Mouse (Mus musculus) MEL (cell line): ENCODE results near the gene Ubl4b. TPM values are rescaled to one million over a fixed set of nuclear protein-coding genes. Genes with fewer than 3 reads are reported as not detected.

Experiments used
- DNase-seq: peaks from one replicate; pipeline ENCODE4 v3.0.0; 2011; ENCODE audit warnings: low read depth, low spot score
- H3K27ac ChIP-seq: 2 replicates; pipeline ENCODE4 v1.5.1; 2012; ENCODE audit warnings: low read depth, mild to moderate bottlenecking, control low read depth, low read length, moderate library complexity; ENCODE audit not compliant: control insufficient read depth
- H3K27me3 ChIP-seq, 2 experiments: fragments of 150-350 bp in 1 of 2; sonication (generic) in 1 of 2; 2 replicates each; pipeline ENCODE4 v1.6.1; 2012; ENCODE audit warnings: low read length in 2 of 2, mild to moderate bottlenecking in 2 of 2, improper control_type of control experiment in 1 of 2, moderate library complexity in 1 of 2; ENCODE audit not compliant: insufficient read depth in 2 of 2, control insufficient read depth in 1 of 2
- H3K36me3 ChIP-seq, 2 experiments: 2 replicates each; pipeline ENCODE4 v1.6.1; 2012 to 2014; ENCODE audit warnings: low read length in 2 of 2, improper control_type of control experiment in 1 of 2, inconsistent platforms in 1 of 2, mild to moderate bottlenecking in 1 of 2; ENCODE audit not compliant: insufficient read depth in 2 of 2, control insufficient read depth in 1 of 2
- H3K4me1 ChIP-seq, 2 experiments: fragments of 150-350 bp in 1 of 2; sonication (generic) in 1 of 2; 2 replicates each; pipeline ENCODE4 v1.6.1; 2012; ENCODE audit warnings: low read length in 2 of 2, improper control_type of control experiment in 1 of 2, mild to moderate bottlenecking in 1 of 2; ENCODE audit not compliant: insufficient read depth in 2 of 2, control insufficient read depth in 1 of 2
- H3K4me3 ChIP-seq, 2 experiments: fragments of 150-350 bp in 1 of 2; sonication (generic) in 1 of 2; 2 replicates each; pipeline ENCODE4 v1.5.1; 2012; ENCODE audit warnings: low read depth in 2 of 2, low read length in 2 of 2, mild to moderate bottlenecking in 2 of 2, moderate library complexity in 2 of 2, control low read depth in 1 of 2, improper control_type of control experiment in 1 of 2; ENCODE audit not compliant: control insufficient read depth in 1 of 2, insufficient read depth in 1 of 2
- H3K79me2 ChIP-seq: 2 replicates; pipeline ENCODE4 v1.6.1; 2012; ENCODE audit warnings: mild to moderate bottlenecking, low read length, moderate library complexity; ENCODE audit not compliant: control insufficient read depth, poor library complexity, insufficient read depth
- H3K9ac ChIP-seq: 2 replicates; pipeline ENCODE4 v1.6.1; 2012; ENCODE audit warnings: low read depth, mild to moderate bottlenecking, control low read depth, low read length, moderate library complexity; ENCODE audit not compliant: control insufficient read depth, poor library complexity, severe bottlenecking
- H3K9me3 ChIP-seq: fragments of 150-350 bp; sonication (generic); replicated peaks from 2 replicates; pipeline ENCODE4 v1.6.1; 2012; ENCODE audit warnings: mild to moderate bottlenecking, low read length, improper control_type of control experiment, moderate library complexity; ENCODE audit not compliant: insufficient read depth
- CHD2 ChIP-seq: IDR thresholded peaks from 2 replicates; pipeline ENCODE4 v1.6.1; 2011; ENCODE audit warnings: low read length, improper control_type of control experiment
- EP300 ChIP-seq, 2 experiments: IDR thresholded peaks; 2 replicates each; pipeline ENCODE4 v1.6.1; 2011; ENCODE audit warnings: improper control_type of control experiment in 2 of 2, low read length in 2 of 2, low read depth in 1 of 2, mild to moderate bottlenecking in 1 of 2
- ETS1 ChIP-seq: IDR thresholded peaks from 2 replicates; pipeline ENCODE4 v1.6.1; 2012; ENCODE audit warnings: low read depth, mild to moderate bottlenecking, inconsistent platforms, low read length, improper control_type of control experiment, moderate library complexity
- GABPA ChIP-seq: IDR thresholded peaks from 2 replicates; pipeline ENCODE4 v1.6.1; 2012; ENCODE audit warnings: low read depth, mild to moderate bottlenecking, inconsistent platforms, low read length, improper control_type of control experiment, moderate library complexity
- HCFC1 ChIP-seq: IDR thresholded peaks from 2 replicates; pipeline ENCODE4 v1.6.1; 2012; ENCODE audit warnings: low read depth, mild to moderate bottlenecking, inconsistent platforms, low read length, improper control_type of control experiment, moderate library complexity
- JUND ChIP-seq: IDR thresholded peaks from 2 replicates; pipeline ENCODE4 v1.6.1; 2011; ENCODE audit warnings: low read depth, mild to moderate bottlenecking, improper control_type of control experiment, low read length
- KAT2A ChIP-seq: conservative IDR thresholded peaks from 2 replicates; pipeline ENCODE4 v1.6.1; 2012; ENCODE audit warnings: low read depth, low read length, improper control_type of control experiment, inconsistent platforms
- MAFK ChIP-seq: IDR thresholded peaks from 2 replicates; pipeline ENCODE4 v1.6.1; 2011; ENCODE audit warnings: low read depth, mild to moderate bottlenecking, low read length, improper control_type of control experiment, borderline replicate concordance
- MXI1 ChIP-seq: IDR thresholded peaks from 2 replicates; pipeline ENCODE4 v1.6.1; 2011; ENCODE audit warnings: mild to moderate bottlenecking, low read depth, low read length, improper control_type of control experiment
- NRF1 ChIP-seq: IDR thresholded peaks from 2 replicates; pipeline ENCODE4 v1.6.1; 2014; ENCODE audit warnings: low read depth, mild to moderate bottlenecking, inconsistent platforms, low read length, improper control_type of control experiment, moderate library complexity; ENCODE audit not compliant: poor library complexity, insufficient read depth, severe bottlenecking
- POLR2A ChIP-seq, 2 experiments: IDR thresholded peaks; 2 replicates each; pipeline ENCODE4 v1.6.1; 2011 to 2012; ENCODE audit warnings: low read length in 2 of 2, mild to moderate bottlenecking in 2 of 2, control low read depth in 1 of 2, improper control_type of control experiment in 1 of 2, low read depth in 1 of 2, moderate library complexity in 1 of 2; ENCODE audit not compliant: control insufficient read depth in 1 of 2, insufficient read depth in 1 of 2, poor library complexity in 1 of 2
- POLR2AphosphoS2 ChIP-seq: IDR thresholded peaks from 2 replicates; pipeline ENCODE4 v1.6.1; 2011; ENCODE audit warnings: low read length, improper control_type of control experiment
- POLR2AphosphoS5 ChIP-seq: IDR thresholded peaks from 2 replicates; pipeline ENCODE4 v1.6.1; 2012; ENCODE audit warnings: low read depth, borderline replicate concordance, mild to moderate bottlenecking, inconsistent platforms, low read length, moderate library complexity, mixed read lengths
- RCOR1 ChIP-seq: IDR thresholded peaks from 2 replicates; pipeline ENCODE4 v1.6.1; 2012; ENCODE audit warnings: low read depth, mild to moderate bottlenecking, inconsistent platforms, low read length, improper control_type of control experiment
- SMC3 ChIP-seq: IDR thresholded peaks from 2 replicates; pipeline ENCODE4 v1.6.1; 2011; ENCODE audit warnings: low read depth, low read length, improper control_type of control experiment
- UBTF ChIP-seq: IDR thresholded peaks from 2 replicates; pipeline ENCODE4 v1.6.1; 2012; ENCODE audit warnings: low read depth, mild to moderate bottlenecking, inconsistent platforms, low read length, improper control_type of control experiment, moderate library complexity, borderline replicate concordance; ENCODE audit not compliant: insufficient read depth
- ZC3H11A ChIP-seq: IDR thresholded peaks from 2 replicates; pipeline ENCODE4 v1.6.1; 2012; ENCODE audit warnings: low read depth, mild to moderate bottlenecking, inconsistent platforms, low read length, improper control_type of control experiment
- ZKSCAN1 ChIP-seq: IDR thresholded peaks from 2 replicates; pipeline ENCODE4 v1.6.1; 2012; ENCODE audit warnings: low read depth, mild to moderate bottlenecking, inconsistent platforms, low read length, improper control_type of control experiment, moderate library complexity
- ZNF384 ChIP-seq: IDR thresholded peaks from 2 replicates; pipeline ENCODE4 v1.6.1; 2012; ENCODE audit warnings: low read depth, mild to moderate bottlenecking, inconsistent platforms, low read length, improper control_type of control experiment
- polyA plus RNA-seq, 2 experiments: library from polyadenylated mRNA; stranded (reverse) in 1 of 2; unstranded in 1 of 2; fragments of >175 nt in 1 of 2; fragments of >200 nt in 1 of 2; gene quantifications; 2 replicates each; pipeline versions ENCODE4 v1.2.1 to v1.2.4; 2012; ENCODE audit warnings: low replicate concordance in 2 of 2, low read depth in 1 of 2; ENCODE audit not compliant: insufficient read length in 2 of 2, insufficient read depth in 1 of 2, missing spikeins in 1 of 2
- total RNA-seq: library from RNA; depleted of rRNA; stranded (reverse); fragments of 300-350 nt; gene quantifications from 2 replicates; pipeline ENCODE4 v1.2.3, GENCODE M21; 2012

The Ubl4b gene
- total and polyA plus RNA-seq, 3 experiments: not detected

- Histone ChIP-seq H3K9ac (no peak overlapping the region), H3K27ac (no peak overlapping the region), H3K4me3 (no peak overlapping the region), H3K79me2 (no peaks in the 10 kb centered on the region), H3K9me3 (no peaks in the 10 kb centered on the region), H3K27me3 (peaks cover 8 to 9% of the 10 kb centered on the region in 2 experiments; a peak in 3 of 4 replicates), H3K36me3 (no peaks in the 10 kb centered on the region), H3K4me1 (no peaks in the 10 kb centered on the region)
- TF ChIP-seq HCFC1: no peak
- TF ChIP-seq ZC3H11A: no peak
- TF ChIP-seq ETS1: no peak
- TF ChIP-seq UBTF: no peak
- TF ChIP-seq MXI1: no peak
- TF ChIP-seq SMC3: no peak
- no peak for TF ChIP-seq NRF1
- DNase-seq: no peak
Measured at GRCm38 (mm10) chr3:107507966-107508365, 46.9 kb downstream of the Ubl4b start.

DNA sequence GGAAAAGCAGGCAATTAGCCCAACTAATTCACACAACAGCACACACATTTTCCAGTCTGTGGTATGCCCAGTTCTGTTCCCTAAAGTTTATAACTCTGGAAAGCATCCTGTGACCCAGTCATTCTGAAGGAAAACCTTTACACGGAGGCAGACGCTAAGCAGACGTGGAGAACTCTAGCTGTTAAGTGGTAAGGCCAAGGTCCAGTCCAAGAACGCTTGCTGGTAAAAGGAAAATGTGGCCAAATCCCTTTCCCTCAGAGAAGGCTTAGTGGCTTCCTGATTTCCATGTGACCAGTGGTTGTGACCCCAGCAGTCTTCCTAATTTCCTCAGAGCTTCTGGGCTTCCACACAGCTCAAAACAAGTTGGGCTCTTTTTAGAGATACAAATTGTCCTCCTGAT lies 48.3 kb downstream of the Ubl4b start:
- H3K9ac ChIP-seq: no peak overlapping the region
- H3K36me3 ChIP-seq: no peaks in the 10 kb centered on the region
- H3K4me1 ChIP-seq: no peaks in the 10 kb centered on the region
- no peak overlapping the region for H3K4me3 ChIP-seq
- DNase-seq: no peak
- no peaks in the 10 kb centered on the region for H3K9me3 ChIP-seq
- no peaks in the 10 kb centered on the region for H3K79me2 ChIP-seq
- TF ChIP-seq POLR2AphosphoS5 (no peak), ZNF384 (no peak), ETS1 (no peak)
- peaks cover 8 to 9% of the 10 kb centered on the region in 2 experiments; a peak in 3 of 4 replicates for H3K27me3 ChIP-seq
- no peak overlapping the region for H3K27ac ChIP-seq

DNA sequence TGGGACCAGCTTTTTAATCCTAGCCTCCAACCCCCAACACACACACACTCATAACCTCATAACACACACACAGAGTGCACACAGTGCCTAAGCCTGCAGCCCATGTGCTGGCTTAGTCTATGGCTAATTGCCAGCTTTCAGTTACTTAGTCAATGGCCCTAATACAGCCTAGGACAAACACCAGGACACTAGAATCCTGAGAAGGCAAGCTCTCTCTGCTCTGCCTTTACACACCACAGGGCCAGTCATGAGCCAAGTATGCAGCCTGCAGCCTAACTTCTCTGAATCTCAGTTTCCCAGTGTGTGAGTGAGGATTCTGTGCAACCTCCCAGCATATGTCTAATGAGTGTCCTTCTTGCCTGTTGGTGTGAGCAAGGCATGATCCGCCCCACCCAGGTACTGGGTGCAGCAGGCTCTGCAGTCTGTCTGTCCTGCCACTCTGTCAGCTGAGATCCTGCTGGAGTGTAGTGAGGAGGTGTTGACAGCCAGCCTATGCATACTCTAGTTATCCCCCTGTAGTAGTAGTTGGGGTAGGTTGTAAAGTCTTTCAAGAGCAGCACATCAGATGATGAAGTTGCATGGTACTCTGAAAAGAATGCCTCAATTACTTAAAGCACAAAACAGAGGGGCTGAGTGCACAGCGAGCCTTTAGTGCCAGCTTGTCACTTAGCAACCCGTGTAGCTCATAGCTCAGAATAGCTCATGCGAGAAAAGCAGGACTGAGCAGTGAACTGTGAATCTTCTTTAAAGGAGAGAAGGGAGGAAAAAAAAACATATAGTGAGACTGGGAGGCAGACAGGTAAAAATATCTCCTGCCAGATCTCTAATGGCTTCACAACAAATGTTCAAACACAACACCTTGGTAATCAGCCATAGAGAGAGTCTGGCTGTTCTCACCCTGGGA lies 49.2 kb downstream of the Ubl4b start:
- no peak overlapping the region for H3K4me3 ChIP-seq
- no peaks in the 10 kb centered on the region for H3K79me2 ChIP-seq
- no peaks in the 10 kb centered on the region for H3K36me3 ChIP-seq
- DNase-seq: no peak
- no peak overlapping the region for H3K9ac ChIP-seq
- no peaks in the 10 kb centered on the region for H3K4me1 ChIP-seq
- TF ChIP-seq ZC3H11A (no peak), SMC3 (no peak), POLR2A (IDR thresholded peaks at IDR 0.05; ENCODE audit: control insufficient read depth in 1 of 2, insufficient read depth in 1 of 2, low read depth in 1 of 2, low read length in 2 of 2, poor library complexity in 1 of 2) (no peak), MAFK (no peak), POLR2AphosphoS2 (no peak), EP300 (IDR thresholded peaks at IDR 0.05; ENCODE audit: low read depth in 1 of 2, low read length in 2 of 2) (no peak), JUND (no peak), ZKSCAN1 (no peak), KAT2A (no peak), ETS1 (no peak), CHD2 (no peak), GABPA (no peak), ZNF384 (no peak), RCOR1 (no peak)
- peaks cover 6 to 8% of the 10 kb centered on the region in 2 experiments; a peak in 3 of 4 replicates for H3K27me3 ChIP-seq
- H3K27ac ChIP-seq: no peak overlapping the region
- H3K9me3 ChIP-seq: no peaks in the 10 kb centered on the region
